Mouse (Mus musculus): ENCODE data around the gene Aloxe3.

Gene Aloxe3

DNA sequence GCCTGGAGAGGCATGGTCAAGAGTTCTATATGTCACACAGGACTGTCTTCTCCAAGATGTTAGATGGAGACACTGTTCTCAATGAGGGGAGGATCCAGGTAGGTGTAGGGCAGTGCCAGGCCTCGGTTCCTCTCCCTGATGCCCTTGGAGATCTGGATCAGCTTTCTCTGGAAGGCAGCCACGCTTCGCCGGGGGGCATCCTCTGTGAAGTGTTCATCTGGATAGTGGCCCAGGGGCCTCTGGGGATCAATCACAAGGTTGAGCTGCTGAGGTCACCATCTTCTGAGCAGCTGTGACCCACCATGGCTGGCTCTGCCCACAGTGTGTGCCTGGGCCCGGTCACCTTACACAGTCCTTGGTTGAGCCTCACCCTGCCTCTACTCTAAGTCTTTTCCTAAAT lies 59.3 kb downstream of the Aloxe3 start:
- DNase-seq: no peak

DNA sequence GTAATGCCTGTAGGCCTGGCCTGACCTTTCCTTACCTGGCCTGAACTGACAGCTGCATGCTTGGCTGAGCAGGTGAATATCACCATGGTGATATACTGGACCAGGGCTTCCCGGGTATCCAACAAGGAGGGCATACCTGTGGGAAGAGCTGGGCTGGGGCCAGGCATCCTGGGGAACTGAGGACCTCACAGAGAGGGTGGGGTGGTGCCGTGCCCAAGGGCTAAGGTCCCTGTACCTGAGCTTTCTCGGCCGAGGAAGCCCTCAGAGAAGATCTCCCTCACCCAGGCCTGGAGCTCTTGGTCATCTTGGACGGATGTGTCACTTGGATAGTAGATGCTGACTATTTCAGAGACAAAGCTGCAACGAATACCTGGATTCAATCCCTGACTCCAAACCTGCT lies 60.2 kb downstream of the Aloxe3 start:
- no peak for DNase-seq

DNA sequence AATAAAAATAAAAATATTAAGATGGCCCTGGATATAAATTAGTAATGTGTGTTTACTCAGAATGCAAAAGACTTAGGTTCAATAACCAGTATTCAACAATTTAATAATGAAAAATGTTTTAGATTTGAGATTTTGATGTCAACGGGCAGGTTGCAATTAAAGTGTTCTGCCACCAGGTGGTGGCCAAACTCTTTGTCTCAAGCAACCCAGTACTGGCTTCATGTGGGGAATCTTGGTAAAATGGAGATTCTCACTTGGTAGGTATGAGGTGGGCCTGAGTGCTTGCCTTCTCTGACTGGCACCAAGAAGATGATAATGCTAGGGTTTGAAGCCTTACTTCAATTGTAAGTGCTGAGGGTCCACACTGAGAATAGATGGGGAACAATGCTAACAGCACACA lies 67.1 kb downstream of the Aloxe3 start:
- peak; percentile 64 for DNase-seq

DNA sequence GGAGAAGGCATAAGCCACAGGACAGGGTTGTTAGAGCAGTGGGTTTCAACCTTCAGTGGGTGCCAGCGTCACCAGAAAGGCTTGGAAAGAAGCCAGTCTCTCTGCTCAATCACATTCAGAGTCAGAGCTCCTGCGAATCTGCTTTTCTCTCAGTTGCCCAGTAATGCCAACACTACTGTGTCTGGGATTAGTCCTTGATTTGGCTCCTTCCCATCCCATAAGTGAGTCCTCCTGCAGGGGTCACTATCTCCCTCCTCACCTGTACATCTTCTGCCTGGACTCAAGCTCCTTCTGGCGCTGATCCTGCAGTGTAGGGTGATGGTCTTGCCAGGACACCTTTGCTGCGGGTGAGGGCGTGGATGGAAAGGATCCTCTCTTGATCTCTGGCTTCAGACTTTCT lies 71.1 kb downstream of the Aloxe3 start:
- peak; percentile 51 for DNase-seq

DNA sequence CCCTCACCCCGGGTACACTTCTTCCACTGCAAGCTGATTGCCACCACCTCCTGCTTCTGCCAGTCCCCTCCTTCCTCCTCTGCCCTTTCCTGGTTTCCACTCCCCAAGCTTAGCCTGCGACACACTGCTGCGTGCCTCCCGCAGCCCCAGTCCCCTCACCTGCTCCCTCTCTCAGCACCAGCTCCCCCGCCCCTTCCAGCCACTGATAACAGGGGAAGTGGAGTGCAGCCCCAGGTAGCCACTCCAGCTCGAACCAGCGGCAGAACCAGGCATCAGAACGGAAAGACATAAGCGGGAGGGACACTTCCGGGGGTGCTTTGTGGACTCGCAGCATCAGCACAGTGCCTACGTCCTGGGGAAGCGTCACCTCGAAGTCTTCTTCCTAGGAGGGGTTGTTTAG lies 71.5 kb downstream of the Aloxe3 start:
- DNase-seq: peak; percentile 26

DNA sequence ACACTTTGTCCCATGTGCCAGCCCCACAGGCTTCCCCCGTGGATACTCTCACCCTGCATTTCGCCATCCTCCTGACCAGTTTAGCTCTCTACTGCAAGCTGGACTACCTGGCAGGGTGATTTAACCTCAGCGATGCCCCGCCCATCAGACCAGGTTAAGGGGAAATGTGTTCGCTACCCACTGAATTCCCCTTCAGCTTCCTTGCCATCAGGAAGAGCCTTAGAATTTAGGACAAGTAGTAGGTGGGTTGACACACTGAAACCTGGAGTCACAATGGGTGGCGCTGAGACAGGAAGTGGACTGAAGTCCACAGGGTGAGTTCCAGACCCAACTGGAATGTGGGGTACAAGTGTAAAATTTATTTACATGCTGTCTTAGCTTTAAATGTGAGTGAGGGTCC lies 72.0 kb downstream of the Aloxe3 start, which contains the start of gene Alox8:
Alox8 (minus strand) TSS at position 101 of the 400 bp plus-strand sequence.
- DNase-seq: no peak
